Mouse (Mus musculus) lung, adult 2 months (tissue): Measurements from ENCODE around the gene Cnot10.

Source experiments
- CTCF ChIP-seq: fragments of 200-500 bp; IDR thresholded peaks from 2 replicates; pipeline ENCODE4 v1.5.1; 2011; ENCODE audit warnings: mild to moderate bottlenecking, low read length, control low read depth; ENCODE audit not compliant: insufficient read depth
- POLR2A ChIP-seq: fragments of 200-500 bp; IDR thresholded peaks from 2 replicates; pipeline ENCODE4 v1.6.1; 2011; ENCODE audit warnings: low read depth, mild to moderate bottlenecking, control low read depth, low read length, borderline replicate concordance; ENCODE audit errors: extremely low read depth

DNA sequence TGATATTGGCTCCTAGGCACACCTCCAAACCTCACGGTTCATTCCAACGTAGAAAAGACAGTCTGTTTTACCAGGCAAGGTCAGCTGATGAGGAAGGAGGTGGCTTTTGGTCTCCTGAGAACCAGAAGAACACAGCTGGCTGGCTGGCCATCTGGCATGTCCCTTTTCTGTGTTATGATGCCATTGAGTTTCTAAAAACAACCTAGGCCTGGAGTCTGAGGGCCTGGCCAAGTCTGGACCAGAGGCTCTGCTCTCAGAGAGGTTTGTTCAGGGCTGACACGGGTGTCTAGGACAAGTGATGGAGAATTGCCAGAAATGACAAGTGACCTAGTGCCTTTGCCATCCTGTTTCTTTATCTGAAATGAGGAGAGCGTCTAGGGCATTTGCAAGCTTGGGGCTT, 28.1 kb upstream of the Cnot10 start:
- TF ChIP-seq CTCF (no peak), POLR2A (no peak)
